Mouse (Mus musculus): ENCODE results near the gene Wdr93.

The Wdr93 gene

GRCm38 (mm10) chr7:79808561-79808960 lies 65.6 kb downstream of the Wdr93 start:
- DNase-seq = no peak

DNA sequence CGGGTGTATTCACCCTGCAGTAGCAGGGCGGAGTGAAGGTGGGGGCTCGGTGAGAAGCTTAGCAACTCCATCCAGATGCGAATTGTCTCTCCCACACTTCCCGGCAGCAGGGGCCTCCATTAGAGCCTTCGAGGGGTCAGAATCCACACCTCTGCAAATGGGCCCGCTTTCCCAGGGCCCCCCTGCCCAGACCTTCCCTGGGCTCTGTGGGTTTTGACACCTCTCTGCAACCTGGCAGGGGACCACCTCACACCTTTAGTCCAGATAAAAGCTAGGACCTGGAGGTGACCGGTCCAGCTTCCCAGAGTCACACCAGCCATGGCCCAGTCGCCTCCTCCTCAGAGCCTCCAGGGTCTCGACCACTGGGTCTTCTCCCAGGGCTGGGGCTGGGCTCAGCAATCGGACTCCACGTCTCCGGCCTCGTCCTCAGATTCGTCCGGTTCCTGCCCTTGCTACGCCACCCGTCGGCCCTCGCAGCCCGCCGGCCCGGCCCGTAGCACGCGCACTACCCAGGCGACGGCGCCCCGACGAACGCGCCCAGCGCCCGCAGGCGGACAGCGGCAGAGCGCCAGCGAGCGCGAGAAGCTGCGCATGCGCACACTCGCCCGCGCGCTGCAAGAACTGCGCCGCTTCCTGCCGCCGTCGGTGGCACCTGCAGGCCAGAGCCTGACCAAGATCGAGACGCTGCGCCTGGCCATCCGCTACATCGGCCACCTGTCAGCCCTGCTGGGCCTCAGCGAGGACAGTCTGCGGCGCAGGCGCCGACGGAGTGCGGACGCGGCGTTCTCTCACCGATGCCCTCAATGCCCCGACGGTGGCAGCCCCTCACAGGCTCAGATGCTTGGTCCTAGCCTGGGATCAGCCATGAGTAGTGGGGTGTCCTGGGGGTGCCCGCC lies 67.9 kb downstream of the Wdr93 start, which contains the start of gene Mesp2:
Gene Mesp2 (plus strand): TSS at position 117 of the 896 bp plus-strand sequence.
- peak; percentile 80 for DNase-seq

DNA sequence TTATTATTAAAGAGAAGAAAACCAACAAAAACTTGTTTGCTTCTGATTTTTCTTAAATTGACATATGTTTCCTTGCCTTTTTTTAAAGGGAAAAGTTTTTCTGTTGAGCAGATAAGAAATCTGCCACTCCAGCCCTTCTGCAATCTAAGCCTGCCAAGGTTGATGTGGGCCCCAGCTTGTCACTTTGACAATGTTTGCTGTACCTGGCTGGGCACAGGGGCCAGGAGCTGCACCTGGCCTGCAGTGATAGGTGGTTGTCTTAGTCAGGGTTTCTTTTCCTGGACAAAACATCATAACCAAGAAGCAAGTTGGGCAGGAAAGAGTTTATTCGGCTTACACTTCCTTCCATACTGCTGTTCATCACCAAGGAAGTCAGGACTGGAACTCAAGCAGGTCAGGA lies 70.4 kb downstream of the Wdr93 start:
- no peak for DNase-seq

- no peak for DNase-seq
Measured at GRCm38 (mm10) chr7:79818321-79818720, 75.4 kb downstream of the Wdr93 start.

DNA sequence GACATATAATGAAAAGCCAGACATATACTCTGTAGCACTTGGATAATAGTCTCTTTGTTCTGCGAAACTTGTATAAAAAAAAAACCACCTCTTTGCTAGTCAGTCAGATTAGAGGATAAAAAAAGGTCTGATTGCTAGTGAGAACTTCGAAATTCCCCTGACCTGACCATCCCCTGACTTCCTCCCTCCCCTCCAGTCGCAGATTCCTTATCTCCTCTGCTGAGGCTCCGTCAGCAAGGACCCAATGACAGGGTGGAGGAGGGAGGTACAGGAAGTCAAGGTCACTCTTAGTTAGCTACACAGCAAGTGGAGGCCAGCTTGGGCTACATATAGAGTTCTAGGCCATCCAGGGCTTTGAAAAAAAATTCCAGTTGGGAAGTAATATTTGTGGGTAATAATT lies 76.6 kb downstream of the Wdr93 start:
- no peak for DNase-seq

DNA sequence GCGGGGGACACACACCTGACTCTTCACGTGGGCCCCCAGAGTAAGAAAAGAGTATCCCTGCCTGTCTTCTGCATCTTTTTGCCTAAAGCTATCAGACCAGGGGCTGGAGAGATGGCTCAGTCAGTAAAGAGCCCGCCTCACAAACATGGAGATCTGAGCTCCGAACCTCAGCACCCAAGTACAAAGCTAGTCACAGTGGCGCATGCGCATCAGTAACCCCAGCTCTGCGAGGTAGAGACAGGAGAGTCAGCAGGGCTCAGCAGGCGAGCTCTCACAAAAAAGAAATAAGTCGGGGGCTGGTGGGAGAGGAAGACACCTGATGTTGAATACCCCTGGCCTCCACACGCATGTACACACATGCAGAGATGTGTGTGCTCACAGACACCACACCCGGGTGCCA lies 77.0 kb downstream of the Wdr93 start:
- no peak for DNase-seq

- no peak for DNase-seq
Measured at GRCm38 (mm10) chr7:79822092-79822695, 79.2 kb downstream of the Wdr93 start.

DNA sequence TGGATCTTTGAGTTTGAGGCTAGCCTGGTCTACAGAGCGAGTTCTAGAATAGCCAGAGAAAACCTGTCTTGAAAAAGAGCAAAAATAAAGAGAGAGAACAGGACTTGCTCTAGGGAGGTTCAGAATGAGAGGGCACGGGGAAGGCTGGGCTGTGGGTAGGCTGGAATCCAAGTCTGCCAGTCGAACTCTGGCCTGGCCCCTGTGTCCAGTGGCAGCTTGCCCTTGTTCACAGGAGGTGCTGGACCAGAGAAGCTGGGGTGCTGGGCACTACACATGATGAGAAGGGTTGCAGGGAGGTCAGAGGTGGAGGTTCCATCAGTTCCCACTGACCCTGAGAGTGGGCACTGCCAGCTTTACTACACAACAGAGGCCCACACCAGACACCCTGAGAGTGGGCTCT lies 85.4 kb downstream of the Wdr93 start:
- peak; percentile 66 for DNase-seq

GRCm38 (mm10) chr7:79831145-79831544 lies 88.2 kb downstream of the Wdr93 start:
- no peak for DNase-seq

GRCm38 (mm10) chr7:79831585-79831984 lies 88.6 kb downstream of the Wdr93 start:
- DNase-seq = peak; percentile 26

- no peak for DNase-seq
Measured at GRCm38 (mm10) chr7:79832980-79833379, 90.0 kb downstream of the Wdr93 start.

GRCm38 (mm10) chr7:79835196-79835595 lies 92.2 kb downstream of the Wdr93 start:
- no peak for DNase-seq

All from kidney, adult 18-20 months (tissue).